Mouse (Mus musculus) frontal cortex, postnatal 14 days (tissue): ENCODE measurements around the gene Olfr806.

Experiments
- DNase-seq, 2 experiments: peaks; one replicate each; pipeline ENCODE4 v3.0.0; 2022; ENCODE audit warnings: low spot score in 2 of 2

Olfr806 gene

GRCm38 (mm10) chr10:129741821-129742220 is at the start of gene Olfr806:
Gene Olfr806, minus strand, starts transcription at chr10:129741921.
- no peak for DNase-seq

GRCm38 (mm10) chr10:129778123-129778522 is 36.4 kb upstream of the Olfr806 start:
- DNase-seq: no peak

DNA sequence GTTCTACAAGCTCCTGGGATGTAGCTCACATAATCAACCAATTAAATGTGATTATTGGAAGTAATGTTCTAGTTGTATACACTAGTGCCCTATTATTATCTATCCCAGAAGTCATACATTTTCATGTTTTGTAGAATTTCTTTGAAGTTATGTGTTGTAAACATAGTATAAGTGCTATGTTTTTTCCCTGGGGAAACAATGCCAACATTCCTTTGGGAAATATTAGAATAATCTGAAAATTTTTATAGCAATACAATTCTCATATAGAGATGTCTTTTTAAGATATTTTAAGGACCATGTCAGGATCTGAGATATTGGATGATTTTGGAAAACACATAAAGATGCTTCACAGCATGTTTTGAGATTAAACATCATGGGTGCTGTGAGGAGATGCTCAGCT is 32.6 kb upstream of the Olfr806 start, which contains the start of gene Olfr809:
Gene Olfr809, plus strand, starts transcription at position 301 of the 400 bp plus-strand sequence.
- DNase-seq: no peak

DNA sequence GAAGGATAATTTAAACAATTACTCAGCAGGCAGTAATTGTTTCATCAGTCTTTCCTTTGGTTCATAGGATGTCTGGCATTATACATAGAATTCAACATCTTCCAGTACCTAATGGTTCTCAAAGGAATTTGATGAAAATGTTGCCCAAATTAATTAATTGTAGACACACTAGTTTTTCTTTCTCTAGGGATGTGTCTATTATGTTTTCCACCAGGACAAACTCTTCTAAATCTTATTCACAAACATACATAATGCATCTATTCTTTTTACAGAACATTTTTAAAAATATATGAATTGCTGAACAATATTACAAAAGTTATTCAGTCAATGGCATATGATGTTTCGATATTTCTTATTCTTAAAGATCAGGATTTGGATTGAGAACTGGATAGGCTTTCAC is 23.5 kb upstream of the Olfr806 start, which contains the start of gene Olfr808:
Gene Olfr808, plus strand, starts transcription at position 301 of the 400 bp plus-strand sequence.
- DNase-seq: no peak

DNA sequence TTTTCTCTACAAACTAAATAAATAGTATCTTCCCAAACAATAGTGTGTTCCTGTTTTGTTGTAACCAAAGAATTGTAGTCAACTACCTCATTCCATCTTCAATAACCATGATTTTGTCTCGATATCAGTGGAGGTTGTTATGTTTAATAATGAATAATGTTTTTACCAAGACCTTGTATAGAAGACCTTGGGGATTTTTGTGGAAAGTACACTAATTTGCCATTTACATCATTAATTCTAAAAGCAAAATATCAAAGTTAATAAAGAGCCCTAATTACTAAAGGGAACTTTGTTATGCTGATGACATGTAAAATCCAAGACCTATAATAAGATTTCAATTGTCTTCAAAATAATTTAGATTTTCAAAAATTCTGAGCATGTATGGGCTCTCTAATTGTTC is 16.0 kb upstream of the Olfr806 start, which contains the start of gene Olfr807:
Gene Olfr807, minus strand, starts transcription at position 101 of the 400 bp plus-strand sequence.
- no peak for DNase-seq

GRCm38 (mm10) chr10:129729275-129729674 is 12.4 kb downstream of the Olfr806 start, which contains the start of gene Olfr805:
Gene Olfr805, minus strand, starts transcription at chr10:129729375.
- no peak for DNase-seq

DNA sequence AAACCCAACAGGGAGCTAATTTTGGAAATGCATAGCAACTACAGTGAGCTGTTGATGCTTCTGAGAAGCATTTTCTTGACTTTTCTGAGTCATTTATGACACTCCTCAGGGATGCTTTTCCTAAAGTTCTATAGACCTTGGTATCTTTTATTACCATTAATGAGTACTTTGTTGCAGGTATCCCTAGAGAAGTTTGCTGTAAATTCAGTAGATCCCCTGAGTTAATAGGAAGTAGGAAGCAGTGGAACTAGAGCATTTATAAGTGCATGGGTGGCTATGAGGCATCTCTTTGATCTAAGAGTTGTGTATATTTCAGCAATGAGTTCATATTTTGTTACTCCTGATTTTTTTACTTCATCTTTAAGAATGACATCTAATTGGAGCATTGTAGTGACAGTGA is 38.8 kb downstream of the Olfr806 start, which contains the start of gene Olfr804:
Gene Olfr804, plus strand, starts transcription at position 301 of the 400 bp plus-strand sequence.
- no peak for DNase-seq

GRCm38 (mm10) chr10:129694186-129694585 is 47.5 kb downstream of the Olfr806 start, which contains the start of gene Olfr803:
Gene Olfr803, minus strand, starts transcription at chr10:129694286.
- DNase-seq: no peak

DNA sequence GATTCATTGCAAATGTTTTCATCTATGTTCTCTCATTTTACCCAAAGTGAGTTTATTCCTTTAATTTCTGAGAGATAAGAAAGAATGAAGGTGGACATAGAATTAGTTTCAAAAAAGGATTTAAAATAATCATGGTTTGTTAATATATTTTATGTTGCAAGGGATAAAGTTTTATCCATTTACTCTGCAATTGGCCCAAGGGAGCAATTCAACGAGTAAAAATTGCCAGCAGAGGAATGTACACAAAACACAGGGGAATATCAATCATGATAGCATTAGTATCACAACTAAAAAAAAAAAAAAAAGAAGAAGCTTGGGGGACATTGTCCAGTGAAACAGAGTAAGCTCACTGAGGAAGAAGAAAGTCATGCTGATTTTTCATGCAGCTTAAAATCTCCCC is 53.7 kb downstream of the Olfr806 start, which contains the start of gene Olfr802:
Gene Olfr802, minus strand, starts transcription at position 101 of the 400 bp plus-strand sequence.
- DNase-seq: no peak
